Mouse (Mus musculus) midbrain, postnatal 0 days (tissue): Measurements from ENCODE around the gene Gpat3. TPM values are rescaled to one million over a fixed set of nuclear protein-coding genes. Genes with fewer than 3 reads are reported as not detected.

ENCODE experiments used
- ATAC-seq: fragments of 200-750 bp; cut with Nextera tagmentation; 2 replicates; pipeline ENCODE4 v1.8.0; 2017; ENCODE audit warnings: moderate number of reproducible peaks, mild to moderate bottlenecking, moderate TSS enrichment, moderate library complexity; ENCODE audit not compliant: low FRiP score
- DNase-seq: peaks from one replicate; pipeline ENCODE4 v3.0.0-alpha.2; 2015; ENCODE audit warnings: low spot score
- H3K27ac ChIP-seq: fragments of 300-500 bp; sonication (generic); 2 replicates; pipeline ENCODE4 v1.5.1; 2014; ENCODE audit warnings: low read depth, mild to moderate bottlenecking, low read length, mixed read lengths
- H3K27me3 ChIP-seq: fragments of 300-500 bp; sonication (generic); 2 replicates; pipeline ENCODE4 v1.6.1; 2014; ENCODE audit warnings: low read length, control low read depth, mixed read lengths; ENCODE audit not compliant: insufficient read depth
- H3K36me3 ChIP-seq: fragments of 300-500 bp; sonication (generic); 2 replicates; pipeline ENCODE4 v1.6.1; 2014; ENCODE audit warnings: low read length, control low read depth, mixed read lengths; ENCODE audit not compliant: insufficient read depth
- H3K4me1 ChIP-seq: fragments of 300-500 bp; sonication (generic); 2 replicates; pipeline ENCODE4 v1.6.1; 2014; ENCODE audit warnings: mild to moderate bottlenecking, control low read depth, antibody characterized with exemption, low read length, mixed read lengths; ENCODE audit not compliant: insufficient read depth
- H3K4me2 ChIP-seq: fragments of 300-500 bp; sonication (generic); 2 replicates; pipeline ENCODE4 v1.6.1; 2014; ENCODE audit warnings: low read depth, mild to moderate bottlenecking, low read length, mixed read lengths; ENCODE audit not compliant: poor library complexity, severe bottlenecking
- H3K4me3 ChIP-seq: fragments of 300-500 bp; sonication (generic); 2 replicates; pipeline ENCODE4 v1.5.1; 2014; ENCODE audit warnings: low read depth, mild to moderate bottlenecking, low read length, moderate library complexity
- H3K9ac ChIP-seq: fragments of 300-500 bp; sonication (generic); replicated peaks from 2 replicates; pipeline ENCODE4 v1.6.1; 2014; ENCODE audit warnings: mild to moderate bottlenecking, low read length, moderate library complexity, mixed read lengths; ENCODE audit not compliant: poor library complexity, severe bottlenecking
- H3K9me3 ChIP-seq: fragments of 300-500 bp; sonication (generic); 2 replicates; pipeline ENCODE4 v1.6.1; 2016; ENCODE audit warnings: low read length, control low read depth
- CTCF ChIP-seq: IDR thresholded peaks from 2 replicates; pipeline ENCODE4 v1.5.1; 2016; ENCODE audit warnings: antibody characterized with exemption, mild to moderate bottlenecking
- WGBS: fragments of 180-500 bp; shearing (Covaris S2); extraction: QIAGEN DNeasy Blood & Tissue Kit; methylation state at CpG from one replicate; pipeline ENCODE4 v1.1.7; 2014; 5-methylcytosine and 5-hydroxymethylcytosine counted together
- polyA plus RNA-seq: library from polyadenylated mRNA; unstranded; fragments of >200 nt; fragmentation: Nextera tagmentation; extraction: Ambion mirVana; gene quantifications from 2 replicates; pipeline ENCODE4 v1.2.1, GENCODE M21; 2015
- total RNA-seq: library from RNA; depleted of rRNA; stranded (reverse); fragments of >200 nt; gene quantifications from 2 replicates; pipeline ENCODE4 v1.2.3, GENCODE M21; 2014; rRNA removed

Gpat3 gene
- total and polyA plus RNA-seq, 2 experiments from 2014 or later = 0.83 to 2.0 TPM

- TF ChIP-seq CTCF = no peak
- Histone ChIP-seq H3K4me3 (no peak overlapping the region), H3K9me3 (no peaks in the 10 kb centered on the region), H3K36me3 (no peaks in the 10 kb centered on the region), H3K9ac (no peak overlapping the region), H3K27me3 (no peaks in the 10 kb centered on the region), H3K27ac (no peak overlapping the region), H3K4me1 (no peaks in the 10 kb centered on the region), H3K4me2 (no peak overlapping the region)
- ATAC-seq (no peak), DNase-seq (no peak)
- WGBS = 80% methylated on average over 2 of the region's 2 CpGs
These were observed 84.2 kb downstream of the Gpat3 start for GRCm38 (mm10) chr5:100929698-100930097.

- WGBS = 68% methylated on average over 11 of the region's 11 CpGs
These were observed 98.2 kb downstream of the Gpat3 start for GRCm38 (mm10) chr5:100943716-100944115.

GRCm38 (mm10) chr5:100945336-100945735 lies 99.8 kb downstream of the Gpat3 start:
- no peak overlapping the region for H3K4me3 ChIP-seq
- H3K27ac ChIP-seq = no peak overlapping the region
- no peaks in the 10 kb centered on the region for H3K27me3 ChIP-seq
- 87% methylated on average over 10 of the region's 10 CpGs for WGBS
- no peaks in the 10 kb centered on the region for H3K36me3 ChIP-seq
- TF ChIP-seq CTCF = no peak
- no peak overlapping the region for H3K9ac ChIP-seq
- ATAC-seq (no peak), DNase-seq (no peak)
- H3K4me1 ChIP-seq = no peaks in the 10 kb centered on the region
- no peak overlapping the region for H3K4me2 ChIP-seq
- no peaks in the 10 kb centered on the region for H3K9me3 ChIP-seq

More at GRCm38 (mm10) chr5:100943716-100944115, 98.2 kb downstream of the Gpat3 start:
- DNase-seq = no peak
- H3K4me2 ChIP-seq = peak overlapping the region; percentile 1; the same call in 1 of the 2 replicates
- H3K4me1 ChIP-seq = no peaks in the 10 kb centered on the region
- ATAC-seq = no peak
- H3K27me3 ChIP-seq = no peaks in the 10 kb centered on the region
- H3K9ac ChIP-seq = no peak overlapping the region
- no peaks in the 10 kb centered on the region for H3K36me3 ChIP-seq
- no peaks in the 10 kb centered on the region for H3K9me3 ChIP-seq
- no peak overlapping the region for H3K27ac ChIP-seq
- H3K4me3 ChIP-seq = no peak overlapping the region
- TF ChIP-seq CTCF = no peak

Other genes starting within 250 kb of the Gpat3 start
- gene Coq2, start 170.6 kb upstream of the Gpat3 start, total RNA-seq = 96.0 and 143 TPM in 2 replicates
- 68.2 and 69.4 TPM in 2 replicates for gene Coq2, start 170.6 kb upstream of the Gpat3 start, polyA plus RNA-seq
- gene Hpse, start 126.0 kb upstream of the Gpat3 start, total RNA-seq = 0.28 and 3.2 TPM in 2 replicates
- gene Hpse, start 126.0 kb upstream of the Gpat3 start, polyA plus RNA-seq = 0.39 and 0.44 TPM in 2 replicates
- 17.4 and 39.4 TPM in 2 replicates for gene Helq, start 47.1 kb upstream of the Gpat3 start, total RNA-seq
- 12.2 and 13.3 TPM in 2 replicates for gene Helq, start 47.1 kb upstream of the Gpat3 start, polyA plus RNA-seq
- 37.1 and 74.5 TPM in 2 replicates for gene Mrps18c, start 47.1 kb upstream of the Gpat3 start, total RNA-seq
- 169 and 180 TPM in 2 replicates for gene Mrps18c, start 47.1 kb upstream of the Gpat3 start, polyA plus RNA-seq
- gene Abraxas1, start 24.7 kb upstream of the Gpat3 start, total RNA-seq = 7.3 and 10.8 TPM in 2 replicates
- 6.4 and 8.7 TPM in 2 replicates for gene Abraxas1, start 24.7 kb upstream of the Gpat3 start, polyA plus RNA-seq